Mouse (Mus musculus) testis, adult 2 months (tissue): ENCODE results near the gene Pdlim1. TPM values are rescaled to one million over a fixed set of nuclear protein-coding genes. Genes with fewer than 3 reads are reported as not detected.

ENCODE experiments used
- H3K27ac ChIP-seq: fragments of 200-500 bp; 2 replicates; pipeline ENCODE4 v1.5.1; 2012; ENCODE audit warnings: low read depth, low read length; ENCODE audit not compliant: control insufficient read depth, insufficient read depth
- H3K27me3 ChIP-seq: fragments of 200-500 bp; 2 replicates; pipeline ENCODE4 v1.6.1; 2012; ENCODE audit warnings: mild to moderate bottlenecking, low read length, moderate library complexity; ENCODE audit not compliant: control insufficient read depth, insufficient read depth
- H3K36me3 ChIP-seq: fragments of 200-500 bp; 2 replicates; pipeline ENCODE4 v1.6.1; 2012; ENCODE audit warnings: mild to moderate bottlenecking, low read length; ENCODE audit not compliant: control insufficient read depth, insufficient read depth
- H3K4me1 ChIP-seq: fragments of 200-500 bp; 2 replicates; pipeline ENCODE4 v1.6.1; 2012; ENCODE audit warnings: low read length; ENCODE audit not compliant: control insufficient read depth, insufficient read depth
- H3K4me3 ChIP-seq: fragments of 200-500 bp; 2 replicates; pipeline ENCODE4 v1.5.1; 2012; ENCODE audit warnings: low read depth, mild to moderate bottlenecking, low read length, moderate library complexity, mixed read lengths; ENCODE audit not compliant: control insufficient read depth
- CTCF ChIP-seq: fragments of 200-500 bp; IDR thresholded peaks from 2 replicates; pipeline ENCODE4 v1.5.1; 2012; ENCODE audit warnings: low read depth, mild to moderate bottlenecking, inconsistent platforms, low read length, moderate library complexity; ENCODE audit not compliant: control insufficient read depth, insufficient read depth, insufficient replicate concordance
- POLR2A ChIP-seq: fragments of 200-500 bp; IDR thresholded peaks from 2 replicates; pipeline ENCODE4 v1.6.1; 2012; ENCODE audit warnings: low read depth, mild to moderate bottlenecking, inconsistent platforms, low read length, moderate library complexity; ENCODE audit not compliant: control insufficient read depth
- polyA plus RNA-seq: library from polyadenylated mRNA; depleted of rRNA; stranded (reverse); fragments of >200 nt; gene quantifications from 2 replicates; pipeline ENCODE4 v1.2.3, GENCODE M21; 2012

Gene Pdlim1
- polyA plus RNA-seq, 1 experiment = 8.8 TPM

DNA sequence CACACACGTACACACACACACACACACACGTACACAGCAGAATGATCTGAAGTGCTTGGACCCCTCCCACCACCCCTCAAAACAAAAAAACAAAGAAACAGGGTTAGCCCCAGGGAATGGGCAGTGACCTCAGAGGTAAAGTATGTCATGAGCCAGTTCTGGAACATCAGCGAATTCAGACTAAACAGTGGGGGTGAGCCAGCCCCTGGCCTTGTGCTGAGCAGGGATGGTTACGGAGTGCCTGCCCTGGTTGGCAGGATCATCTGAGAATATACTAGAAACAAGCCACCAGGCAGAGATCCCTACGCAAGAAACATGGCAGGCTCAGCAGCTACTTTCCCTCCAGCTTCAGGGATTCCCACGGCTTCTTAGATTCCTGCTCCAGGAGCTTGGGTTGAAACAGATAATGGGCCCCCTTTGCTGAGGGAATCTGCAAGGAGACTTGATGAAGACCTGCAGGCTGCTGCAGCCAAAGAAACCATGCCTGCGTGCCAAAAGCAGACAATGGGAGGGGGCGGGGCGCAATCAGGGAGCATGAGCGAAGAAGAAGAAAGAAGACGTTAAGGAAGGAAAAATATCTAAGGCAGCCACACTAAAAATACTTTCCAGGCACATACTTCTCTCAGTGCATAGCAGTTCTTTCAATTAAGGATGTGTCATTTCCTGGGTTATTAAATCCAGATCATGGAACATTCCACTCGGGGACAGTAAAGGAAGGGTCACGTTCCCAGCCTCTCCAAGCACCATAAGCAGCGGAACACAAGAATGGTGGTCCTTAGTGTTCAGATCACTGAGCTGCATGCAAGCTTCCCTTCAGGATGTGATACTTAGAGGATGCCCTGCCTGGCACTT lies 30.6 kb downstream of the Pdlim1 start:
- no peaks in the 10 kb centered on the region for H3K4me1 ChIP-seq
- H3K27ac ChIP-seq = peak overlapping the region; percentile 19
- H3K4me3 ChIP-seq = no peak overlapping the region
- no peaks in the 10 kb centered on the region for H3K27me3 ChIP-seq
- TF ChIP-seq CTCF (no peak), POLR2A (no peak)
- H3K36me3 ChIP-seq = no peaks in the 10 kb centered on the region

DNA sequence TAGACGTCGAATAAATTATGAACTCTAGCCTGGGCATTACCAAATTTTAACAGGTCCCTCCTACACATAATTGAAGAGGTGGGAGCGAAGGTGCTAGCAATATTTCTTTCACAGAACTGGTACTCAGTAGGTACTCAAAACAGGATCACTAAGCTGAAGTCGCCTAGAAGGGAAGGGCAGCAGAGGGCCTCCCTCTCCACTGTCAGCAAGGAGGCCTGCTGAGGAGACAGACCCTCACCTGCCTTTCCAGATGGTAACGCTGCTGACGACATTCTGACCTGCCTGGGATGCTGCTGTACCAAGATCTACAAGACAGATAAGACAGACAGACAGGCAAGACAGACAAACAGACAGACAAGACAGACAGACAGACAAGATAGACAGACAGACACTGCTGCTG lies 31.3 kb downstream of the Pdlim1 start:
- H3K27ac ChIP-seq = peak overlapping the region; percentile 1; the same call in 1 of the 2 replicates
- no peak for TF ChIP-seq POLR2A
- no peaks in the 10 kb centered on the region for H3K4me1 ChIP-seq
- no peaks in the 10 kb centered on the region for H3K27me3 ChIP-seq
- H3K36me3 ChIP-seq = no peaks in the 10 kb centered on the region
- no peak overlapping the region for H3K4me3 ChIP-seq

DNA sequence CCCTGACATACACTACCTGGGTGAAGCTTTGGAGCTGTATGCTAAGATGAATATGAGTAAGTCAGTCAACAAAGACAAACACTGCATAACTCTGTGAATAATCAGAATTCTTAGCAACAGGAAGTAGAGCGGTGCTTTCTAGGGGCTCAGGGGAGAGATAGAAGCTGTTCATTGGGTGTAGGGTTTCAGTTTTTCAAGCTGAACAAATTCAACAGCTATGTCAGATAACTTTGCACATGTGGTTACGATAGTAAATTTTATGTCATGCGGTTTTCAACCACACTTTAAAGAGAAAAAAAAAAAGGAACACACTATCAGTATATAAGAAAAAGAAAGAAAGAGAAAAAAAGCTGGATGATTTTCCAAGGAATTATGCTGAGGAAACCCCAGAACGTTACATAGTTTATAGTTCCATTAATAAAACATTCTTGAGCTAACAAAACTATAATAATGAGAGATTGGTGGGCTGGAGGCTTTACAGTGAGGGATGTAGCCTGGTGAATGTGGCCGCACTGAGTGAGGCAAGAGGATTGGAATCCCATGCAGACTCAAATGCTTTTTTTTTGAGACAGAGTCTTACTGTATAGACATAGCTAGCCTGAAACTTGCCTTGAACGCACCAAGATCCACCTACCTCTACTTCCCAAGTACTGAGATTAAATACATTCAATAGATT lies 33.3 kb downstream of the Pdlim1 start:
- no peak for TF ChIP-seq POLR2A
- no peak for TF ChIP-seq CTCF
- Histone ChIP-seq H3K27ac (no peak overlapping the region), H3K36me3 (no peaks in the 10 kb centered on the region), H3K4me1 (no peaks in the 10 kb centered on the region), H3K4me3 (no peak overlapping the region), H3K27me3 (no peaks in the 10 kb centered on the region)

DNA sequence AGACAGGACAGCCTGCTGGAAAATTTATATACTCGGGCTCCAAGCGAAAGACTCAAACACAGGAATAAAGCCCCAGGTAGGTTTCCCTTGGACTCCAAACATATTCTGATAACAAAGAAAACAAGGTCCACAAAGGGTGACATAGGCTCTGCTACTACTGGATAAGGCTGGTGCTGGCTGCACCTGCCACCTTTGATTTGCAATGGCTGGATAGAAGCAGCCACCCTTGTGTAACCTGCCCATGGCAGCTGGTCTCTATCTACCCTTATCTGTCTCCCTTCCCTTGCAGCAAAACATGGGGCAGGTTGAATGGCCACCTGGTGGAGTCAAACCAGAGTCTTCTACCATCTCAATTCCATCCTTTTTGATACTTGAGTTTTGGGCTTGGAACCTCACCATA lies 39.1 kb downstream of the Pdlim1 start:
- Histone ChIP-seq H3K27ac (no peak overlapping the region), H3K4me3 (no peak overlapping the region), H3K36me3 (no peaks in the 10 kb centered on the region), H3K4me1 (no peaks in the 10 kb centered on the region), H3K27me3 (no peaks in the 10 kb centered on the region)
- TF ChIP-seq CTCF (no peak), POLR2A (no peak)

DNA sequence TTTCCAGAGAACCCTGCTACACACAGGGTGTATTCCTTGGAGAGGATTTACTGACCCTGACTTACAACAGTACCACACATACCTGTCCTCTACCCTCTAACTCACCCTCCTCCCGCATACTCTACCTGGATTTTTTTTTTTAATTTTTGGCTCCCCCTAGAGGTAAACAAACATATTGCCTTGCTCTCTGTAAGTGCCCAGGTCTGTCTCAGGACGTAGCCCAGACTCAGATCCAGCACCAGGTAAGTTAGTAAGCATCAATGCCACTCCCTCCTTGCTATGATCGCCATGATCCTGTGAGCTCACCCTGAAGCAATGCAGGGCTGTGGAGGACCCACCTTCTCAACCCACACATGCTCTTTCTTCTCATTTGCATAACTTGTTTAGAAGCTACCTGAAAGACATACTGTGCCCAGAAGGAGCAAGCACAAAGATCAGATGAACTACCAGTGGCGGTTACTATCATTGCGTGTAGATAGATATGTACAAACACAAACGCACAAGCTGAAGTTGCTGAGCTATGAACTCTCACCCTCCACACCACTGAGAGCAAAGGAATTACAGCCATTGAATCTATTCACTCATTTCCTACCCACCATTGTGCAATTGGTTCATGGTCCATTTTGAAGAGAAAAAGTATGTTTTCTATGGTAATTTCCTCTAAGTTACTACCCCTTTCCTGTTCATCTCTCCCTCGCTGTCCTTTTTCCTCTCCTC lies 39.7 kb downstream of the Pdlim1 start:
- H3K36me3 ChIP-seq = no peaks in the 10 kb centered on the region
- H3K4me3 ChIP-seq = no peak overlapping the region
- no peaks in the 10 kb centered on the region for H3K4me1 ChIP-seq
- TF ChIP-seq CTCF = no peak
- TF ChIP-seq POLR2A = no peak
- no peak overlapping the region for H3K27ac ChIP-seq
- H3K27me3 ChIP-seq = no peaks in the 10 kb centered on the region

DNA sequence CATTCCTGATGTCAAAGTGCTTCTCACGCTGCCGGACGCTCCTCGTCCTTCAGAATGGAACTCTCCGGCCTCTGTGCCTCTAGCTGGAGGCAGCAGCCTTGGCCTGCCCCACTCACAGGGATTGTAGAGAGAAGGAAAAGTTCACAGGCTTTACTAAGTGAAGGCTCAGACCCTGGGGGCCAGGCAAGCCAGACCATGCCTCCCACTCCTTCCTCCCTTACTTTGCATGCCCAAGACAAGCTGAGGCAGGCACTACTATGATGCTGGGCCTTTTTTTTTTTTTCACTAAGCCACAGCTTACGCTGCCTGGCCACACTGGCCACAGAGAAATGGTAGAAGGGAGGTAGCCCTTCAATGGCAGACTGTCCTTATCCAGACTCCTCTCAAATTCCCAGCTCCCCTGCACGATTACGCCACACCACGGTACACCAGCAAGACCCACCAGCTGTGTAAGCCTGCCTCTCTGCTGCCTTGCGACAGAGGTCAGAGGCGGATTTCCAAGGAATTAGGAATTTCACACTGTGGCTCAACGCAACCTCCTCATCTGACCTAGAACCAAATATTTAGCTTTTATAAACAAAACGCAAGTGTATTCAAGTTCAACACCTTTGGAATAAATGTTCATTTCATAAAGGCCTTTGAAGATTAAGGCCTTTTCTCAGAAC lies 40.4 kb downstream of the Pdlim1 start:
- H3K4me1 ChIP-seq = no peaks in the 10 kb centered on the region
- TF ChIP-seq POLR2A (no peak), CTCF (no peak)
- H3K36me3 ChIP-seq = no peaks in the 10 kb centered on the region
- no peak overlapping the region for H3K27ac ChIP-seq
- no peaks in the 10 kb centered on the region for H3K27me3 ChIP-seq
- no peak overlapping the region for H3K4me3 ChIP-seq
